Mouse (Mus musculus) MEL (cell line): ENCODE data around the gene Camta1. TPM values are rescaled to one million over a fixed set of nuclear protein-coding genes. Genes with fewer than 3 reads are reported as not detected.

ENCODE experiments used
- DNase-seq: peaks from one replicate; pipeline ENCODE4 v3.0.0; 2011; ENCODE audit warnings: low read depth, low spot score
- H3K27ac ChIP-seq: 2 replicates; pipeline ENCODE4 v1.5.1; 2012; ENCODE audit warnings: low read depth, mild to moderate bottlenecking, control low read depth, low read length, moderate library complexity; ENCODE audit not compliant: control insufficient read depth
- H3K27me3 ChIP-seq, 2 experiments: fragments of 150-350 bp in 1 of 2; sonication (generic) in 1 of 2; 2 replicates each; pipeline ENCODE4 v1.6.1; 2012; ENCODE audit warnings: low read length in 2 of 2, mild to moderate bottlenecking in 2 of 2, improper control_type of control experiment in 1 of 2, moderate library complexity in 1 of 2; ENCODE audit not compliant: insufficient read depth in 2 of 2, control insufficient read depth in 1 of 2
- H3K36me3 ChIP-seq, 2 experiments: 2 replicates each; pipeline ENCODE4 v1.6.1; 2012 to 2014; ENCODE audit warnings: low read length in 2 of 2, improper control_type of control experiment in 1 of 2, inconsistent platforms in 1 of 2, mild to moderate bottlenecking in 1 of 2; ENCODE audit not compliant: insufficient read depth in 2 of 2, control insufficient read depth in 1 of 2
- H3K4me1 ChIP-seq, 2 experiments: fragments of 150-350 bp in 1 of 2; sonication (generic) in 1 of 2; 2 replicates each; pipeline ENCODE4 v1.6.1; 2012; ENCODE audit warnings: low read length in 2 of 2, improper control_type of control experiment in 1 of 2, mild to moderate bottlenecking in 1 of 2; ENCODE audit not compliant: insufficient read depth in 2 of 2, control insufficient read depth in 1 of 2
- H3K4me3 ChIP-seq, 2 experiments: fragments of 150-350 bp in 1 of 2; sonication (generic) in 1 of 2; 2 replicates each; pipeline ENCODE4 v1.5.1; 2012; ENCODE audit warnings: low read depth in 2 of 2, low read length in 2 of 2, mild to moderate bottlenecking in 2 of 2, moderate library complexity in 2 of 2, control low read depth in 1 of 2, improper control_type of control experiment in 1 of 2; ENCODE audit not compliant: control insufficient read depth in 1 of 2, insufficient read depth in 1 of 2
- H3K79me2 ChIP-seq: 2 replicates; pipeline ENCODE4 v1.6.1; 2012; ENCODE audit warnings: mild to moderate bottlenecking, low read length, moderate library complexity; ENCODE audit not compliant: control insufficient read depth, poor library complexity, insufficient read depth
- H3K9ac ChIP-seq: 2 replicates; pipeline ENCODE4 v1.6.1; 2012; ENCODE audit warnings: low read depth, mild to moderate bottlenecking, control low read depth, low read length, moderate library complexity; ENCODE audit not compliant: control insufficient read depth, poor library complexity, severe bottlenecking
- H3K9me3 ChIP-seq: fragments of 150-350 bp; sonication (generic); replicated peaks from 2 replicates; pipeline ENCODE4 v1.6.1; 2012; ENCODE audit warnings: mild to moderate bottlenecking, low read length, improper control_type of control experiment, moderate library complexity; ENCODE audit not compliant: insufficient read depth
- CHD1 ChIP-seq: IDR thresholded peaks from 2 replicates; pipeline ENCODE4 v1.6.1; 2012; ENCODE audit warnings: low read depth, mild to moderate bottlenecking, inconsistent platforms, low read length, improper control_type of control experiment
- E2F4 ChIP-seq: IDR thresholded peaks from 2 replicates; pipeline ENCODE4 v1.6.1; 2011; ENCODE audit warnings: low read depth, low read length, improper control_type of control experiment, borderline replicate concordance
- ELF1 ChIP-seq: IDR thresholded peaks from 2 replicates; pipeline ENCODE4 v1.6.1; 2014; ENCODE audit warnings: low read depth, mild to moderate bottlenecking, inconsistent platforms, low read length, improper control_type of control experiment, moderate library complexity
- ETS1 ChIP-seq: IDR thresholded peaks from 2 replicates; pipeline ENCODE4 v1.6.1; 2012; ENCODE audit warnings: low read depth, mild to moderate bottlenecking, inconsistent platforms, low read length, improper control_type of control experiment, moderate library complexity
- GATA1 ChIP-seq: IDR thresholded peaks from 2 replicates; pipeline ENCODE4 v1.6.1; 2011; ENCODE audit warnings: low read depth, low read length, improper control_type of control experiment
- JUND ChIP-seq: IDR thresholded peaks from 2 replicates; pipeline ENCODE4 v1.6.1; 2011; ENCODE audit warnings: low read depth, mild to moderate bottlenecking, improper control_type of control experiment, low read length
- MAX ChIP-seq: IDR thresholded peaks from 2 replicates; pipeline ENCODE4 v1.6.1; 2011; ENCODE audit warnings: low read length, improper control_type of control experiment
- MEF2A ChIP-seq: IDR thresholded peaks from 2 replicates; pipeline ENCODE4 v1.6.1; 2014; ENCODE audit warnings: low read depth, mild to moderate bottlenecking, inconsistent platforms, low read length, improper control_type of control experiment; ENCODE audit not compliant: poor library complexity, insufficient replicate concordance, severe bottlenecking; ENCODE audit errors: extremely low read depth
- MXI1 ChIP-seq: IDR thresholded peaks from 2 replicates; pipeline ENCODE4 v1.6.1; 2011; ENCODE audit warnings: mild to moderate bottlenecking, low read depth, low read length, improper control_type of control experiment
- POLR2A ChIP-seq, 2 experiments: IDR thresholded peaks; 2 replicates each; pipeline ENCODE4 v1.6.1; 2011 to 2012; ENCODE audit warnings: low read length in 2 of 2, mild to moderate bottlenecking in 2 of 2, control low read depth in 1 of 2, improper control_type of control experiment in 1 of 2, low read depth in 1 of 2, moderate library complexity in 1 of 2; ENCODE audit not compliant: control insufficient read depth in 1 of 2, insufficient read depth in 1 of 2, poor library complexity in 1 of 2
- POLR2AphosphoS5 ChIP-seq: IDR thresholded peaks from 2 replicates; pipeline ENCODE4 v1.6.1; 2012; ENCODE audit warnings: low read depth, borderline replicate concordance, mild to moderate bottlenecking, inconsistent platforms, low read length, moderate library complexity, mixed read lengths
- RAD21 ChIP-seq: IDR thresholded peaks from 2 replicates; pipeline ENCODE4 v1.6.1; 2011; ENCODE audit warnings: mild to moderate bottlenecking, low read depth, low read length, improper control_type of control experiment
- TBP ChIP-seq: IDR thresholded peaks from 2 replicates; pipeline ENCODE4 v1.8.0; 2011; ENCODE audit warnings: low read depth, low read length, improper control_type of control experiment
- TCF12 ChIP-seq: IDR thresholded peaks from 2 replicates; pipeline ENCODE4 v1.6.1; 2014; ENCODE audit warnings: low read depth, mild to moderate bottlenecking, inconsistent platforms, low read length, improper control_type of control experiment, moderate library complexity
- UBTF ChIP-seq: IDR thresholded peaks from 2 replicates; pipeline ENCODE4 v1.6.1; 2012; ENCODE audit warnings: low read depth, mild to moderate bottlenecking, inconsistent platforms, low read length, improper control_type of control experiment, moderate library complexity, borderline replicate concordance; ENCODE audit not compliant: insufficient read depth
- USF2 ChIP-seq, 2 experiments: IDR thresholded peaks; 2 replicates each; pipeline ENCODE4 v1.6.1; 2011 to 2012; ENCODE audit warnings: improper control_type of control experiment in 2 of 2, low read length in 2 of 2, borderline replicate concordance in 1 of 2, inconsistent platforms in 1 of 2, low read depth in 1 of 2, mild to moderate bottlenecking in 1 of 2; ENCODE audit not compliant: insufficient read depth in 1 of 2
- ZC3H11A ChIP-seq: IDR thresholded peaks from 2 replicates; pipeline ENCODE4 v1.6.1; 2012; ENCODE audit warnings: low read depth, mild to moderate bottlenecking, inconsistent platforms, low read length, improper control_type of control experiment
- ZKSCAN1 ChIP-seq: IDR thresholded peaks from 2 replicates; pipeline ENCODE4 v1.6.1; 2012; ENCODE audit warnings: low read depth, mild to moderate bottlenecking, inconsistent platforms, low read length, improper control_type of control experiment, moderate library complexity
- ZMIZ1 ChIP-seq: IDR thresholded peaks from 2 replicates; pipeline ENCODE4 v1.6.1; 2012; ENCODE audit warnings: low read depth, mild to moderate bottlenecking, inconsistent platforms, low read length, improper control_type of control experiment, moderate library complexity
- ZNF384 ChIP-seq: IDR thresholded peaks from 2 replicates; pipeline ENCODE4 v1.6.1; 2012; ENCODE audit warnings: low read depth, mild to moderate bottlenecking, inconsistent platforms, low read length, improper control_type of control experiment
- polyA plus RNA-seq, 2 experiments: library from polyadenylated mRNA; stranded (reverse) in 1 of 2; unstranded in 1 of 2; fragments of >175 nt in 1 of 2; fragments of >200 nt in 1 of 2; gene quantifications; 2 replicates each; pipeline versions ENCODE4 v1.2.1 to v1.2.4; 2012; ENCODE audit warnings: low replicate concordance in 2 of 2, low read depth in 1 of 2; ENCODE audit not compliant: insufficient read length in 2 of 2, insufficient read depth in 1 of 2, missing spikeins in 1 of 2
- total RNA-seq: library from RNA; depleted of rRNA; stranded (reverse); fragments of 300-350 nt; gene quantifications from 2 replicates; pipeline ENCODE4 v1.2.3, GENCODE M21; 2012

Gene Camta1
- total and polyA plus RNA-seq, 3 experiments = 28.2 to 87.5 TPM; not detected in 1

- no peak for TF ChIP-seq MXI1
- no peak for TF ChIP-seq POLR2A (IDR thresholded peaks at IDR 0.05; ENCODE audit: control insufficient read depth in 1 of 2, insufficient read depth in 1 of 2, low read depth in 1 of 2, low read length in 2 of 2, poor library complexity in 1 of 2)
- TF ChIP-seq TCF12 = no peak
- no peak for TF ChIP-seq ZC3H11A
- no peak for TF ChIP-seq RAD21
- TF ChIP-seq JUND = no peak
- TF ChIP-seq ELF1 = no peak
- no peak for TF ChIP-seq ZKSCAN1
- no peak for TF ChIP-seq USF2 (IDR thresholded peaks at IDR 0.05; ENCODE audit: borderline replicate concordance in 1 of 2, insufficient read depth in 1 of 2, low read depth in 1 of 2, low read length in 2 of 2)
- TF ChIP-seq E2F4 = no peak
- TF ChIP-seq TBP = no peak
- TF ChIP-seq, all 39 proteins: peak for 0
- no peak overlapping the region for H3K4me3 ChIP-seq
- H3K9me3 ChIP-seq = no peaks in the 10 kb centered on the region
- peaks cover 0 to 9% of the 10 kb centered on the region in 2 experiments; a peak in 2 of 4 replicates for H3K4me1 ChIP-seq
- no peak overlapping the region for H3K27ac ChIP-seq
- no peaks in the 10 kb centered on the region for H3K27me3 ChIP-seq
- no peak for DNase-seq
- no peak overlapping the region for H3K9ac ChIP-seq
- peaks cover 0 to 17% of the 10 kb centered on the region in 2 experiments; a peak in 2 of 4 replicates for H3K36me3 ChIP-seq
- peaks cover 31% of the 10 kb centered on the region for H3K79me2 ChIP-seq
Observed at GRCm38 (mm10) chr4:151833940-151834449, 27.7 kb downstream of the Camta1 start.

DNA sequence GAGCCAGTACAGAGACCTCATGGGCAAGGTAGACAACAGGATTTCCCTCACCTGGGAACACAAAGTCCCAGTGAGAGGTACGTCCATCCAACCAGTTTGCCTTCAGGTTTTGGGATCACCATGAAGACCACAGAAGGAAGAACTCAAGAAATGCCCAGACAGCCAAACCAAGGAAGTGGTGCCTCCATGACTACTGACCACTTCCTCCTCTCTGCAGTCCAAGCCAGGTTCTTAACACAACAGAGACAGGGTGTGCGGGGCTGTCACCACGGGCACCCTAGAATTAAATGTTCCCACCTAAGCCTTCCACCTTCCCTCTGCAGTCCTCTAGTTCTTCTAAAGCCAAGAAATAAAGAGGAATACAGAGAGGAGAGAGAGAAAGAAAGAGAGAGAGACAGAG, 33.8 kb downstream of the Camta1 start:
- H3K79me2 ChIP-seq = peaks cover 19% of the 10 kb centered on the region
- H3K9ac ChIP-seq = no peak overlapping the region
- no peaks in the 10 kb centered on the region for H3K4me1 ChIP-seq
- peaks cover 0 to 21% of the 10 kb centered on the region in 2 experiments; a peak in 2 of 4 replicates for H3K36me3 ChIP-seq
- H3K27me3 ChIP-seq = no peaks in the 10 kb centered on the region
- TF ChIP-seq ZMIZ1 (no peak), MEF2A (no peak), GATA1 (no peak), UBTF (no peak), ETS1 (no peak), MAX (no peak), ZNF384 (no peak), MXI1 (no peak), TCF12 (no peak), POLR2AphosphoS5 (no peak), CHD1 (no peak)
- no peak overlapping the region for H3K27ac ChIP-seq
- H3K4me3 ChIP-seq = no peak overlapping the region
- no peak for DNase-seq
- no peaks in the 10 kb centered on the region for H3K9me3 ChIP-seq
